Mouse (Mus musculus) embryonic facial prominence, embryonic 14.5 days (tissue): ENCODE results near the gene Tmem179. TPM values are rescaled to one million over a fixed set of nuclear protein-coding genes. Genes with fewer than 3 reads are reported as not detected.

Experiments used
- ATAC-seq: fragments of 200-750 bp; cut with Nextera tagmentation; 2 replicates; pipeline ENCODE4 v1.8.0; 2017; ENCODE audit warnings: low read depth, moderate number of reproducible peaks, moderate TSS enrichment
- DNase-seq: peaks from one replicate; pipeline ENCODE4 v3.0.0-alpha.2; 2015; ENCODE audit warnings: low spot score
- H3K27ac ChIP-seq: fragments of 300-500 bp; sonication (generic); replicated peaks from 2 replicates; pipeline ENCODE4 v1.5.1; 2014; ENCODE audit warnings: low read depth, mild to moderate bottlenecking, low read length, moderate library complexity
- H3K27me3 ChIP-seq: fragments of 300-500 bp; sonication (generic); replicated peaks from 2 replicates; pipeline ENCODE4 v1.6.1; 2014; ENCODE audit warnings: low read length; ENCODE audit not compliant: control insufficient read depth, insufficient read depth
- H3K36me3 ChIP-seq: fragments of 300-500 bp; sonication (generic); 2 replicates; pipeline ENCODE4 v1.6.1; 2014; ENCODE audit warnings: low read length, mixed read lengths; ENCODE audit not compliant: control insufficient read depth, insufficient read depth
- H3K4me1 ChIP-seq: fragments of 300-500 bp; sonication (generic); 2 replicates; pipeline ENCODE4 v1.6.1; 2014; ENCODE audit warnings: antibody characterized with exemption, low read length; ENCODE audit not compliant: control insufficient read depth, insufficient read depth
- H3K4me2 ChIP-seq: fragments of 300-500 bp; sonication (generic); 2 replicates; pipeline ENCODE4 v1.6.1; 2014; ENCODE audit warnings: low read depth, mild to moderate bottlenecking, low read length, moderate library complexity, mixed read lengths
- H3K4me3 ChIP-seq: fragments of 300-500 bp; sonication (generic); 2 replicates; pipeline ENCODE4 v1.5.1; 2014; ENCODE audit warnings: low read depth, mild to moderate bottlenecking, low read length
- H3K9ac ChIP-seq: fragments of 300-500 bp; sonication (generic); 2 replicates; pipeline ENCODE4 v1.6.1; 2014; ENCODE audit warnings: low read depth, mild to moderate bottlenecking, low read length, moderate library complexity, mixed read lengths
- H3K9me3 ChIP-seq: fragments of 300-500 bp; sonication (generic); 2 replicates; pipeline ENCODE4 v1.6.1; 2016; ENCODE audit warnings: low read length; ENCODE audit not compliant: control insufficient read depth
- WGBS: fragments of 180-500 bp; shearing (Covaris S2); extraction: QIAGEN DNeasy Blood & Tissue Kit; methylation state at CpG from one replicate; pipeline ENCODE4 v1.1.7; 2014; 5-methylcytosine and 5-hydroxymethylcytosine counted together
- polyA plus RNA-seq: library from polyadenylated mRNA; unstranded; fragments of >200 nt; fragmentation: Nextera tagmentation; extraction: Ambion mirVana; gene quantifications from 2 replicates; pipeline ENCODE4 v1.2.1, GENCODE M21; 2014

Tmem179 gene
- polyA plus RNA-seq, 1 experiment from 2014 or later, result 2.4 TPM

DNA sequence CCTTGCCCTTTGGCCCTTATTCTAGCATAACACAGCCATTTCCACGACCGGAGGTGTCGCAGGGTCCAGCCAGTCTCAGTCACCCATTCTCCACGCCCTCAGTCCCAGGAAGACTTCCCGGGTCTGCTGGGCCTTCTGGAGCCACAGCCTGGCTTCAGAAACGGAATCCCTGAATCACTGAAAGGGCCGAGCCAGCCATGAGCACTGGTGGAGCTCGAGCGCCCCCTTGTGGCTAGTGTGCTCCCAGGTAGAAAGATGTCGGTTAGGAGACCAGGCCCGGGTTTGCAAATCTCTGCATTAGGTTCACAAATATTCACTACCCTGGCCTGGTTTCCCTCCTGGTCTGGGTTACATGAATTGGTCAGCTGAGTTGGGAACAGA lies 26.4 kb upstream of the Tmem179 start:
- Histone ChIP-seq H3K9me3 (no peaks in the 10 kb centered on the region), H3K27me3 (no peaks in the 10 kb centered on the region; the same call in 1 of the 2 replicates), H3K9ac (peak overlapping the region; percentile 16; the same call in 1 of the 2 replicates), H3K4me1 (no peaks in the 10 kb centered on the region), H3K27ac (no peak overlapping the region), H3K4me2 (no peak overlapping the region), H3K36me3 (no peaks in the 10 kb centered on the region), H3K4me3 (no peak overlapping the region)
- DNase-seq (peak; percentile 88), ATAC-seq (peak; percentile 81; the same call in 1 of the 2 replicates)
- 4% methylated on average over 11 of the region's 11 CpGs for WGBS

DNA sequence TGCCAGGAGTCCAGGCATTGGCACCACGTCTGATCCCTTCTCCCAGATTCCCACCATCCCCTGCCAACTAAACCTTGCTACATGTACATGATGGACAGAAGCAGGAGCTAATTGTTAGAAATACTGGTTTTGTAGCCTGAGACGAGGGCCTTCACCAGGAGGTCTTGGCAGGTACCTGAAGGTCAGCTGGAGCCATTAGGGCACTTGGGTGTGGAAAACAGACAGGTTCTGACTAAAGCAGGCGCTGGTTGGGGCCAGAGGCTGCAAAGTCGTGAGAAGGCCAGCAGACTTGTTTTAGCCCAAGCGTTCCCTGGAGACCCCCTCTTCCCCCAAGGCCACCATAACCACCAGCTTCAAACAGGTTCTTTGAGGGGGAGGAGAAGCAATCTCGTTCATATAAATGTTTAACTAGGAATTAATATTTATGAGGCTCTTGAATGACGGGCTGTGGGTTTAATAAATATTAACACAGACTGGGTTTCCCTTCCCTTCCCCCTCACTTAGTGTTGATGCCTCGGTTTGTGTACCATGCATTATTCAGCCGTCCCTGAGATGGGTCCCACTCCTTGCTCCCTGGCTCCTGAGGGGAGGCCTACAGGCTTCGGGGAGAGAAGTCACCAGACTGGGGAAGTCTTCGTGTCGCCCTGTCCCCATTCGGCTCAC lies 25.8 kb upstream of the Tmem179 start:
- H3K4me1 ChIP-seq, result no peaks in the 10 kb centered on the region
- WGBS, result 59% methylated on average over 13 of the region's 13 CpGs
- peak overlapping the region; percentile 16; the same call in 1 of the 2 replicates for H3K9ac ChIP-seq
- DNase-seq (no peak), ATAC-seq (peak; percentile 35; the same call in 1 of the 2 replicates)
- H3K27ac ChIP-seq, result no peak overlapping the region
- no peak overlapping the region for H3K4me2 ChIP-seq
- H3K9me3 ChIP-seq, result no peaks in the 10 kb centered on the region
- no peaks in the 10 kb centered on the region for H3K36me3 ChIP-seq
- no peaks in the 10 kb centered on the region; the same call in 1 of the 2 replicates for H3K27me3 ChIP-seq
- no peak overlapping the region for H3K4me3 ChIP-seq

DNA sequence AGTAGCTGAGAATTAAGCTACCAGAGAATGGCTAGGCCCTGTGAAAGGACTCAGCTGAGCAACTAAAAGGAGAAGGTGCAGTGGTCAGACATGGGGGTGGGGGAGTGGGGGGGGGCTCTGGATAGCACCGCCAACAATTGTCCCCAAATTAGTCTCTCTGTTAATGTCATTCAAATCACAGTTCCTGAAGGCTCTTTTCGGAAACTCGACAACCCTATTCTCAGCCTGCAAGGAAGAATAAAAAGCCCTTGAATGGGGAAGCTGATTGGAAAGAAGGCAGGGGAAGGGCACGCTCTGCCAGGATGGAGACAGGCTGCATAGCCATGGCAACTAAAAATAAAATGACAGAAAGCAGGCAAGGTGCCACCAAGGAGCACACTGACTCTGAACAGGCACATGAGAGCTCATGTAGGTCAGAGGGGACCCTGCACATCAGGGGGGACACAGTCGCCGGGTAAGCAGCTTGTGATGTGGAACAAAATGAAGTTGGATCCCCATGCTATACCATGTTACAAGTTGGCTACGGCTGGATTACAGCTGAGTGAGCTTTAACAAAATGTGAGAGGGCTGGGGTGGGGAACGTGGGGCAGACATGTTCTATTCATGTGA lies 25.0 kb upstream of the Tmem179 start:
- Histone ChIP-seq H3K9me3 (no peaks in the 10 kb centered on the region), H3K4me2 (no peak overlapping the region), H3K9ac (no peak overlapping the region), H3K27me3 (no peaks in the 10 kb centered on the region; the same call in 1 of the 2 replicates), H3K36me3 (no peaks in the 10 kb centered on the region), H3K4me3 (no peak overlapping the region), H3K4me1 (no peaks in the 10 kb centered on the region), H3K27ac (no peak overlapping the region)
- DNase-seq (no peak), ATAC-seq (no peak)
- 56% methylated on average over 8 of the region's 8 CpGs for WGBS

DNA sequence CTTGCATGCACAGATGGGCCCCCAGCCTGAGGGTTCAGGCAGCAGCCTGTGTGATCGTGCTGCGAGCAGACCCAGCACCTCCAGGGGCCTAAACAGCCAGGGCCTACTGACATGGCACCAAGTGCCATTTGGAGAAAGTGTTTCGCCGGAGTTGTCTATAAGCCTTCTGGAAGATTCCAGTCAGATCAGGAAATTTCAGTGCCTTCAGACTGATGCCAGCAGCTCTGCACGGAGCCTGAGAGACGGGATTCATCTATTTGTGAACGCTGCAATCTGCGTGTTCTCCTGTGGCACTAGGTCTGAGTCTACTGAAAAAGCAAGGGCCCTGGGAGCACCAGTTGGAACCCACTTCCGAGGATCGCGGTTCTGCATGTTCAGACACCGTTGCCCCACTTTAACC lies 23.8 kb upstream of the Tmem179 start:
- H3K9ac ChIP-seq, result no peak overlapping the region
- no peaks in the 10 kb centered on the region; the same call in 1 of the 2 replicates for H3K27me3 ChIP-seq
- no peak for DNase-seq
- no peak for ATAC-seq
- H3K27ac ChIP-seq, result no peak overlapping the region
- no peaks in the 10 kb centered on the region for H3K4me1 ChIP-seq
- H3K36me3 ChIP-seq, result no peaks in the 10 kb centered on the region
- no peak overlapping the region for H3K4me3 ChIP-seq
- WGBS, result 82% methylated on average over 12 of the region's 12 CpGs
- H3K4me2 ChIP-seq, result no peak overlapping the region
- H3K9me3 ChIP-seq, result no peaks in the 10 kb centered on the region

DNA sequence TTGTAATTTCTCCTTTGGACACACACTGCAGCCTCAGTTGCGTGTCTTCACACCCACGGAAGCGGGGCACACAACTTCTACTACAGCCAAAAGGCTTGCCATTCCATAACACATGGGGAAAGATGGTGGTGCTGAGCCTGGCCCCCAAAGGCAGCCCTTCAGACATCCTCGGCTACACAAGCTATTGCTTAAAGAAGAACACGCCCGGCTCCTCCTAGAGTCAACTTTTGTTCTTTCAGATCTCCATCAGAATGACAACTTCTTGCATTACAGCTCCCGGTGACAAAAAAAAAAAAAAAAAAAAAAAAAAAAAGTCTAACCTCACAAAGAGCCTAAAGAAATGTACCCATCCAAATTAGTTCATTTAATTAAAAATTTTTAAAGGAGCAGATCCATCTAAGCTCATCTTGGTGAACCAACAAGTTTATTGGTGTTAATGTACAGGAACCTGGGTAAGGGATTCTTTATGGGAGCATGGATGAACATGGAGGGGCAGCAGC lies 23.0 kb upstream of the Tmem179 start:
- no peaks in the 10 kb centered on the region for H3K9me3 ChIP-seq
- WGBS, result 85% methylated on average over 7 of the region's 7 CpGs
- H3K27me3 ChIP-seq, result no peaks in the 10 kb centered on the region; the same call in 1 of the 2 replicates
- no peak overlapping the region for H3K27ac ChIP-seq
- H3K4me1 ChIP-seq, result no peaks in the 10 kb centered on the region
- no peak overlapping the region for H3K4me3 ChIP-seq
- H3K4me2 ChIP-seq, result no peak overlapping the region
- no peaks in the 10 kb centered on the region for H3K36me3 ChIP-seq
- no peak overlapping the region for H3K9ac ChIP-seq
- DNase-seq (no peak), ATAC-seq (no peak)

DNA sequence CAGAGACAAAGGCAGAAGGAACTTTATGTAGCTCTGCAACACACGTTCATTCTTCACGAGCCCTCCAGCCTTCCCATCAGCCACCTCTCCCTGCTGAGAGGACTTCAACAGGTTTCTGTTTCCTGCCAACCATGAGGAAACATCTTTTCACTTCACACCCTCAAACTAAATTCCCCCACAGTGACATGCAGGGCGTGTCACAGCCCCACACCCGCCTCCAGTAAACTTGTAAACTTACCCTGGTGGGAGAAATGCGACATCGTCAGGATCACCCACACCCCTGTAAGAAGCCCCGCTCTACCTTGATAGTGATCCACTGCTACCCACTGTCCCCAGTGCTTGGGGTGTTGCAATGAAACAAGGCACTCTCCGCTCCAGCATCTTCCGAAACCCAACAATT lies 21.8 kb upstream of the Tmem179 start:
- no peaks in the 10 kb centered on the region for H3K4me1 ChIP-seq
- no peak overlapping the region for H3K4me3 ChIP-seq
- 81% methylated on average over 9 of the region's 9 CpGs for WGBS
- no peaks in the 10 kb centered on the region for H3K9me3 ChIP-seq
- H3K27ac ChIP-seq, result no peak overlapping the region
- no peak overlapping the region for H3K9ac ChIP-seq
- no peaks in the 10 kb centered on the region for H3K36me3 ChIP-seq
- H3K27me3 ChIP-seq, result no peaks in the 10 kb centered on the region; the same call in 1 of the 2 replicates
- H3K4me2 ChIP-seq, result no peak overlapping the region
- ATAC-seq (no peak), DNase-seq (no peak)

DNA sequence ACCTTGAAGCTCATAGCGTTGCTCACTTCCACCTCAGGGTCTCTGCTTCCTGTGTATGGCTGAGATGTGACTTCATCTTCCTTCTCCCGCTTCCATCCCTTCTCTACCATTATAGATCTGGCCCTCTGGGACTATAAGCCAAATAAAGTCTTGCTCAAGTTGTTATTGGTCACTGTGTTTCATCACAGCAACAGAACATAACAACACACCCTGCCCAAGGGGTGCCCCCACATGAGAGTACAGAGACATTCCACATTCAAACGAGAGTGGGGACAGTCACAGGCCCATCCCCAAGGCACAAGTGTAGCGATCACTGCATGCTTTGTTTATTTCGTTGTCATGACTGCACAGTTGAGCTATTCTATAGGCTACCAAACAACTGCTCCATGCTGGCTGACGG lies 20.7 kb upstream of the Tmem179 start:
- Histone ChIP-seq H3K36me3 (no peaks in the 10 kb centered on the region), H3K27me3 (no peaks in the 10 kb centered on the region; the same call in 1 of the 2 replicates), H3K9me3 (no peaks in the 10 kb centered on the region), H3K4me3 (no peak overlapping the region), H3K4me1 (no peaks in the 10 kb centered on the region), H3K4me2 (no peak overlapping the region), H3K9ac (no peak overlapping the region), H3K27ac (no peak overlapping the region)
- no peak for DNase-seq
- no peak for ATAC-seq
- 78% methylated on average over 6 of the region's 6 CpGs for WGBS

DNA sequence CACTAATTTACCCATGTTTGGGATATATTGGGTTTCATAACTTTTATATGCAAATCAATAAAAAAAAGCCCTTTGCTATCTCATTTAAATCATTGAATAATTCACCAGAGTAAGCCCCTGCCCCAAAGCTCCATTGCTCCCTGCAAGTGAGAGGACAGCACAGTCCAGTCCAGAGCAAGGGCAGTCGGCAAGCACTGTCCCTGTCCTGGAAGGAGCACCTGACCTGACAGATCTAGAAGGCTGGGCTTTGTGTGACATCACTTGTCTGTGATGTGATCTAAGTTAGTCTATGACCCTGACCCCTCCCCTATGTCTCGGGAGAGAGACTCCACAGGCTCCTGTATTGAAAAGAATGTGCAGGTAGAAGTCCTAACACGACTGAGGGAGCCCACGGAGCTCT lies 17.2 kb upstream of the Tmem179 start:
- H3K27me3 ChIP-seq, result no peaks in the 10 kb centered on the region
- no peak overlapping the region for H3K4me2 ChIP-seq
- ATAC-seq, result no peak
- H3K4me3 ChIP-seq, result no peak overlapping the region
- H3K9me3 ChIP-seq, result no peaks in the 10 kb centered on the region
- no peak overlapping the region for H3K27ac ChIP-seq
- no peak for DNase-seq
- WGBS, result 44% methylated on average over 4 of the region's 4 CpGs
- no peak overlapping the region for H3K9ac ChIP-seq
- no peaks in the 10 kb centered on the region for H3K36me3 ChIP-seq
- H3K4me1 ChIP-seq, result no peaks in the 10 kb centered on the region
